Mouse (Mus musculus) hindbrain, embryonic 15.5 days (tissue): ENCODE results near the gene Olfr417. TPM values are rescaled to one million over a fixed set of nuclear protein-coding genes. Genes with fewer than 3 reads are reported as not detected.
"Not testable (repeated sequence)": the region's sequence is repeated elsewhere in the genome, so short reads cannot be mapped to it uniquely, and the experiment has no call there.

ENCODE experiments used
- ATAC-seq: fragments of 200-750 bp; cut with Nextera tagmentation; 2 replicates; pipeline ENCODE4 v1.8.0; 2017; ENCODE audit warnings: low read depth, moderate number of reproducible peaks, moderate TSS enrichment; ENCODE audit not compliant: low FRiP score
- H3K27ac ChIP-seq: fragments of 300-500 bp; sonication (generic); replicated peaks from 2 replicates; pipeline ENCODE4 v1.5.1; 2015; ENCODE audit warnings: mild to moderate bottlenecking, inconsistent platforms
- H3K27me3 ChIP-seq: fragments of 300-500 bp; sonication (generic); 2 replicates; pipeline ENCODE4 v1.6.1; 2015; ENCODE audit warnings: control low read depth, inconsistent platforms
- H3K36me3 ChIP-seq: fragments of 300-500 bp; sonication (generic); 2 replicates; pipeline ENCODE4 v1.6.1; 2015; ENCODE audit warnings: control low read depth, inconsistent platforms
- H3K4me1 ChIP-seq: fragments of 300-500 bp; sonication (generic); replicated peaks from 2 replicates; pipeline ENCODE4 v1.6.1; 2015; ENCODE audit warnings: control low read depth, inconsistent platforms
- H3K4me2 ChIP-seq: fragments of 300-500 bp; sonication (generic); 2 replicates; pipeline ENCODE4 v1.6.1; 2015; ENCODE audit warnings: moderate library complexity, mild to moderate bottlenecking, inconsistent platforms
- H3K4me3 ChIP-seq: fragments of 300-500 bp; sonication (generic); 2 replicates; pipeline ENCODE4 v1.5.1; 2015; ENCODE audit warnings: mild to moderate bottlenecking, inconsistent platforms
- H3K9ac ChIP-seq: fragments of 300-500 bp; sonication (generic); 2 replicates; pipeline ENCODE4 v1.6.1; 2015; ENCODE audit warnings: inconsistent platforms
- H3K9me3 ChIP-seq: fragments of 300-500 bp; sonication (generic); 2 replicates; pipeline ENCODE4 v1.6.1; 2016; ENCODE audit warnings: control low read depth, inconsistent platforms
- WGBS: fragments of 180-500 bp; shearing (Covaris S2); methylation state at CpG from one replicate; pipeline ENCODE4 v1.1.7; 2015; 5-methylcytosine and 5-hydroxymethylcytosine counted together
- polyA plus RNA-seq: library from polyadenylated mRNA; unstranded; fragments of >200 nt; fragmentation: Nextera tagmentation; extraction: Ambion mirVana; gene quantifications from 2 replicates; pipeline ENCODE4 v1.2.1, GENCODE M21; 2015

Gene Olfr417
- not detected in 2 replicates for polyA plus RNA-seq

DNA sequence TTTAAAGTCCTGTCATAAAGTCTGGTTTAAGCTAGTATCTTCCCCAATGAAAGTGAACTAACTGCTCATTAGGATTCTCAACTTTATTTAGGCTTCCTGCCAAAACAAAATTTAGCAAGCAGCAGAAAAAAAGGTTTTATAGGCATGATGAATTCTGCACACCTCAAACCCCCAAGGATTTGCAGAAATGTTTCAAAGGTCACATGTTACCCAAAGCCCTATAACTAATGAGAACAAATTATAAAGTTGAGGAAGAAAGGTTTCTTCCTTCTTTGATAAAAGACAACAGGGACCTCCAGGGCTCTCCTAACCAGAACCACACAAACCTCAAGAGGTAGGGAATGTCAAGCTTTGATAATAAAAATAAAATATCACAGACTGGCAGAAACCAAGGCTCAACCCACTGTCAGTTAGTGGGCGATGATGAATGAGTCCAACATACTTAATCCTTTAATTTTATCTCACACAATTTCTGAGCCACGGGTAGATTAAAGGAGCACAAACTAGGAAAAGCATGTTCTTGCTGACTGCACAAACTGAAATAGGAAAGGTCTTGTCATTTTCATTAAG, at the start of gene Olfr417:
Gene Olfr417, plus strand, starts transcription at position 241 of the 570 bp plus-strand sequence.
- Histone ChIP-seq H3K4me1 (no peaks in the 10 kb centered on the region), H3K36me3 (no peaks in the 10 kb centered on the region), H3K27ac (no peak within 1 kb of the TSS), H3K4me3 (no peak within 1 kb of the TSS), H3K4me2 (no peak within 1 kb of the TSS), H3K27me3 (no peaks in the 10 kb centered on the region), H3K9me3 (no peaks in the 10 kb centered on the region), H3K9ac (no peak within 1 kb of the TSS)
- ATAC-seq, result no peak
- 78% methylated on average over 2 of the region's 2 CpGs for WGBS

DNA sequence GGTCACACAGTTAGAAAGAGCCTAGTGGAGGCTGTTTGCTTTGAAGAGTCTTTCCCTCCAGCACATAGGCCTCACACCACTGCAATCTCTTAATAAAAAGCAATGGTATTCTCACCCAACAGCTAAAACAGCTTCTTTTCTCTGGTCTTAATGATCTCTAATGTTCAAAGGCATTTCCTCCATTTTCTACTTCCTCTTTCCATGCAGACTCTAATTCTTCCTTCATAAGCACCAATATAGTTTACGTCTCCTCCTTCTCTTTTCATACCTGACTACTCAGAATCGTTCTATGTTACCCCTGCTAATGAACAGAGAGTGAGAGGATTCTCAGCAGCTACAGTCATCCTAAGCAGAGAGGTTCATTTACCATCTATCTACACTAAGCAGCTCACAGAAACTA, 47.6 kb upstream of the Olfr417 start:
- Histone ChIP-seq H3K36me3 (no peaks in the 10 kb centered on the region), H3K4me3 (no peak overlapping the region), H3K9me3 (no peaks in the 10 kb centered on the region), H3K27me3 (no peaks in the 10 kb centered on the region), H3K27ac (no peak overlapping the region), H3K9ac (no peak overlapping the region), H3K4me2 (no peak overlapping the region), H3K4me1 (no peaks in the 10 kb centered on the region)
- no peak for ATAC-seq
- 86% methylated on average over 2 of the region's 2 CpGs for WGBS

DNA sequence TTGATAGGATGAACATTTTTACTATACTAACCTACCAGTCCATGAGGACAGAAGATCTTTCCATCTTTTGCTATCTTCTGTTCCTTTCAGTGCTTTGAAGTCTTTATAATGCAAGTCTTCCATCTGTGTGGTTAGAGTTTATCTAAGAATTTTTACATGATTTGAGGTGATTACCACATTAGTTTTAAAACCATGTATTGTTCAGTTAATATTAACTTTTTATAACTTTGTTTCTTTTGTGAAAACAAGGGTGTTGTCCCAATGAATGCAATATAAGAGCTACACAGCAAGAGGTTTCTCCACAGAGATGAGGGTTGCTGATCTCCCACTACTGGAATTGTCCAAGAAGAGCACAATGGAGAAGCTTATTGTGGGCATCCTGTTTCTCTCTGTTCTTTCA, 34.7 kb upstream of the Olfr417 start, which contains the start of gene Mptx1:
Gene Mptx1, plus strand, starts transcription at position 301 of the 400 bp plus-strand sequence.
- Histone ChIP-seq H3K9ac (no peak within 1 kb of the TSS), H3K27me3 (no peaks in the 10 kb centered on the region), H3K4me1 (no peaks in the 10 kb centered on the region), H3K9me3 (no peaks in the 10 kb centered on the region), H3K4me2 (no peak within 1 kb of the TSS), H3K36me3 (no peaks in the 10 kb centered on the region), H3K4me3 (no peak within 1 kb of the TSS), H3K27ac (no peak within 1 kb of the TSS)
- ATAC-seq, result no peak

DNA sequence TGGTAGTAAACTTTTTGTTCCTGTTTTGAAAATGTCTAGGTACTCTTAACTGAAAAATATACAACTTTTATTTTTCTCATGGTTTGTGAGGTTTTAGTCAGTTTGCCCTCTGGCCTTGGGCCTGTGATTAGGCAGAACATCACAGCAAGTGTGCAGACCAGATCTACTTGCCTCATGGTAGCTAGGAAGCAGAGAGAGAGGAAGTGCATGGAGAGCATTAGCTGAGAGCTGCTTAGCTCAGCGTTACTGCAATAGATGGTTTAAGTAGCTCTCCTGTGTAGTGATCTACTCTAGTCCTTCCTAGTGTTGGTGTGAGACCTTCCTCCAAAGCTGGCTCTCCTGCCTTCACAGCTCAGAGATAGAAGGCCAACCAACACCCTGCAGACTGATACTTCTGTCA, 11.3 kb upstream of the Olfr417 start:
- H3K9ac ChIP-seq, H3K27me3 ChIP-seq, ATAC-seq, H3K4me1 ChIP-seq, H3K27ac ChIP-seq, H3K9me3 ChIP-seq, H3K4me3 ChIP-seq, H3K4me2 ChIP-seq, H3K36me3 ChIP-seq: not testable (repeated sequence)
- WGBS, result 92% methylated on average over 1 of the region's 1 CpGs

DNA sequence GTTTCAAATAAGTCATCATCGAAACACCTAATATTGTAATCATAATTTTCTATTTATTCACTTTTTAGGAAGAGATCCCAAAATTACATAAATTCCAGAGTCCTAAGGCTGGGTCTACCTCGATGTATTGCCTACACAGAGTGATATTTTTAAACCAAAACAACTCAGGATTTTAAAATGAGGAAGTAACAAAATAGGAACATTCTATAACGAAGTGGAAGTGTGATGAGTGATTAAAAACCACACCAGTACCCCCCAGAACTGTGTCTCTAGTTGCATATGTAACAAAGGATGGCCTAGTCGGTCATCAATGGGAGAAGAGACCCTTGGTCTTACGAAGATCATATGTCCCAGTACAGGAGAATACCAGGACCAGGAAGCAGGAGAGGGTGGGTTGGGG, 10.3 kb upstream of the Olfr417 start:
- no peak overlapping the region for H3K4me3 ChIP-seq
- H3K4me1 ChIP-seq, result no peaks in the 10 kb centered on the region
- H3K36me3 ChIP-seq, result no peaks in the 10 kb centered on the region
- WGBS, result 83% methylated on average over 5 of the region's 5 CpGs
- no peaks in the 10 kb centered on the region for H3K9me3 ChIP-seq
- H3K27me3 ChIP-seq, result no peaks in the 10 kb centered on the region
- no peak overlapping the region for H3K4me2 ChIP-seq
- H3K27ac ChIP-seq, result no peak overlapping the region
- ATAC-seq, result no peak
- no peak overlapping the region for H3K9ac ChIP-seq

DNA sequence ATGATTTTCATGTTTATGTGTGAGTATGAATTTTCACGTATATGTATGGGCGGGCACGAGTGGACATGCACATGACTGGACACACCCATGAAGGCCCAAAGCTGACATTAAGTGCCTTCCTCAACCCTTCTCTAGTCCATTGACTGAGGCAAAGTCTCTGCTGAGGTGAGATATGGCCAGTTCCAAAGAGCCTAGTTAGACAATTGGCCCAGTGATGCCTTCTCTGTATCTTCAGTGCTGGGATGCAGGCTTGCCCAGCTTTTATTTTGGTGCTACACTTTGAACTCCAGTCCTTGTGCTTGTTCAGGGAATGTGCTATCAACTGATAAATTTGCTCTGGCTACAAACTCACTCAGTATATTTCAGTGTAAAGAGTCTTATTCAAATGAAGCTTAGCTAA, 8.9 kb downstream of the Olfr417 start:
- H3K4me3 ChIP-seq, result no peak overlapping the region
- no peak overlapping the region for H3K4me2 ChIP-seq
- 90% methylated on average over 3 of the region's 3 CpGs for WGBS
- no peak overlapping the region for H3K9ac ChIP-seq
- no peaks in the 10 kb centered on the region for H3K27me3 ChIP-seq
- ATAC-seq, result no peak
- no peaks in the 10 kb centered on the region for H3K4me1 ChIP-seq
- H3K9me3 ChIP-seq, result no peaks in the 10 kb centered on the region
- no peaks in the 10 kb centered on the region for H3K36me3 ChIP-seq
- H3K27ac ChIP-seq, result no peak overlapping the region

DNA sequence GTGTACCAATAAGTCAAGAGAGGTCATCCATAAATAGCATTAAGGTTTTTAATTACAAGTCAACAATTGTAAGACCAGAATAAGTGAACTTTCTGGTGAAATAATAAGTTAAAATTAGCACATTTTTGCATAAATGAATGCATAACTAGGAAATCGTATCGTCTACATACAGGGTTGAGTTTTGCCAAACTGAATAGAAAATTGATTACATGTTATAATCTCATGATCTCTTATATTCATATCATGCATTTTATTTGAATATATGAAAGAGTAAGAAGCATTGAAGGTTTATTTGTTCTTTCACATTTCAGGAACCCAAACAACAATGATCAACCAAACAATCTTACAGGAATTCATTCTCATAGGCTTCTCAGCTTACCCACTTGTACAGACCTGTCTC, 25.8 kb downstream of the Olfr417 start, which contains the start of gene Olfr248:
Gene Olfr248, plus strand, starts transcription at position 301 of the 400 bp plus-strand sequence.
- ATAC-seq, result no peak
- Histone ChIP-seq H3K4me2 (no peak within 1 kb of the TSS), H3K9me3 (no peaks in the 10 kb centered on the region), H3K4me3 (no peak within 1 kb of the TSS), H3K27ac (no peak within 1 kb of the TSS), H3K9ac (no peak within 1 kb of the TSS), H3K27me3 (no peaks in the 10 kb centered on the region), H3K4me1 (no peaks in the 10 kb centered on the region), H3K36me3 (no peaks in the 10 kb centered on the region)
- 96% methylated on average over 2 of the region's 2 CpGs for WGBS

DNA sequence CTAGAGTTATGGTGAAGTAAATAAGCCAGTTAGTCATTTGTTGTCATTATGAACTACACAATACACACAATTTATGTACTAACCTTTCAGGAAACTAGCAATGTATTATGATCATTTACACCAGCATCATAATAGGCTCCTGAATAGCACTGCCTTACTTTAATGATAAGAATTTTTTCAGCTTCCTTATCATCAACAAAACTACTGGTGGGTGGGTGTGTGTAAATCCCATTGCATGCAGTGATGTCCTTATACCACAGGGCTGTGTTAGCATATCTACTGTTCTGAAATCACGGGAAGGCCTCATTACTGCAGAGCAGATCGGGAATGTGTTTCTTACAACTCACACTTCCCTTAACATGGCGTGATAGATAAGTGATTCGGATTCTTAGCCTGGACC, 58.0 kb downstream of the Olfr417 start:
- Histone ChIP-seq H3K36me3 (no peaks in the 10 kb centered on the region), H3K4me1 (no peaks in the 10 kb centered on the region), H3K9ac (no peak overlapping the region), H3K27ac (no peak overlapping the region), H3K9me3 (no peaks in the 10 kb centered on the region), H3K4me3 (no peak overlapping the region), H3K27me3 (no peaks in the 10 kb centered on the region), H3K4me2 (no peak overlapping the region)
- ATAC-seq, result no peak
- WGBS, result 93% methylated on average over 4 of the region's 4 CpGs

DNA sequence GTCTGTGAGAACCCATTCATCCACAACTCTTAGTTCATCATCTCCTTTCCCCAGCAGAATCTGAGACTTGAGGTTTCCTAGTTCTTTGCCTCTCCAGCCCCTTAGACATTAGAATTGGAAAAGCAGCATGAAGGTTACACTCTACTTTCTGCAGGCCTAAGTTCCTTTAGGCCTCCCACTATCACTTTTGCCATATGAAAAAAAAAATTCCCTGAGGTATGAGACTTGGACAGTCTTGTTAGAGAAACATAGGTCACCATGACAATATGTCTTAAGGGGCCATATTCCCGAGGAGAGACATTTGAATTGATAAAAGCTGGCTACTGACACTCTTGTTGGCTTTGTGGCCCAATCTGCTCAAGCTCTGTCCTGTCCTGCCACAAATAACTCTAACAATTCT, 58.8 kb downstream of the Olfr417 start, which contains the start of gene Olfr414:
Gene Olfr414, plus strand, starts transcription at position 301 of the 400 bp plus-strand sequence.
- Histone ChIP-seq H3K27ac (no peak within 1 kb of the TSS), H3K4me3 (no peak within 1 kb of the TSS), H3K27me3 (no peaks in the 10 kb centered on the region), H3K9me3 (no peaks in the 10 kb centered on the region), H3K4me2 (no peak within 1 kb of the TSS), H3K4me1 (no peaks in the 10 kb centered on the region), H3K36me3 (no peaks in the 10 kb centered on the region), H3K9ac (no peak within 1 kb of the TSS)
- 73% methylated on average over 1 of the region's 1 CpGs for WGBS
- no peak for ATAC-seq

Other genes starting within 250 kb of the Olfr417 start
- not detected in 2 replicates for gene Olfr231, start 244.0 kb upstream of the Olfr417 start, polyA plus RNA-seq
- not detected in 2 replicates for gene Olfr424, start 233.6 kb upstream of the Olfr417 start, polyA plus RNA-seq
- not detected in 2 replicates for gene Olfr420, start 209.5 kb upstream of the Olfr417 start, polyA plus RNA-seq
- 0.12 and 0.18 TPM in 2 replicates for gene Spta1, start 192.3 kb upstream of the Olfr417 start, polyA plus RNA-seq
- not detected in 2 replicates for gene Olfr419, start 113.1 kb upstream of the Olfr417 start, polyA plus RNA-seq
- gene Mptx1, start 34.6 kb upstream of the Olfr417 start, polyA plus RNA-seq, result not detected in 2 replicates
- not detected in 2 replicates for gene Olfr248, start 25.9 kb downstream of the Olfr417 start, polyA plus RNA-seq
- not detected in 2 replicates for gene Olfr414, start 58.9 kb downstream of the Olfr417 start, polyA plus RNA-seq
- not detected in 2 replicates for gene Olfr220, start 77.0 kb downstream of the Olfr417 start, polyA plus RNA-seq
- 7.1 and 8.0 TPM in 2 replicates for gene Fmn2, start 136.7 kb downstream of the Olfr417 start, polyA plus RNA-seq